ENCODE assay signal across 16 mouse cellular contexts in genomic region chr6:148315106-148315505, GRCm38 (mm10).
"Had no signal": no experiment of that assay in that cellular context is flagged by ENCODE, and none has a peak within 500 bp of the region (broad histone marks: within the 10 kb centered on the region; RNA-seq: fewer than 3 reads in every experiment).

No protein-coding gene starts in this region.

- H3K4me3 ChIP-seq: lung, embryonic 15.5 days; megakaryocyte, embryonic 14.5 days; midbrain, embryonic 13.5 days; midbrain, embryonic 15.5 days; neural tube, embryonic 12.5 days had no signal

- DNase-seq: lung, adult 2 months; lung, postnatal 14 days; lung, postnatal 36 days; right cerebral cortex, postnatal 14 days; spleen, adult 18-20 months; thymus, adult 18-20 months; thymus, postnatal 14 days; thymus, postnatal 36 days had no signal

- ATAC-seq: lung, postnatal 0 days; midbrain, embryonic 13.5 days; midbrain, embryonic 15.5 days had no signal

- H3K27me3 ChIP-seq: lung, embryonic 15.5 days; midbrain, embryonic 13.5 days; midbrain, embryonic 15.5 days; neural tube, embryonic 12.5 days had no signal

- H3K9me3 ChIP-seq: lung, embryonic 15.5 days; megakaryocyte, embryonic 14.5 days; midbrain, embryonic 13.5 days; midbrain, embryonic 15.5 days; neural tube, embryonic 12.5 days had no signal

- H3K27ac ChIP-seq: lung, embryonic 15.5 days; macrophage; midbrain, embryonic 13.5 days; midbrain, embryonic 15.5 days; neural tube, embryonic 12.5 days had no signal

- H3K9ac ChIP-seq: lung, embryonic 15.5 days; midbrain, embryonic 13.5 days; midbrain, embryonic 15.5 days; neural tube, embryonic 12.5 days had no signal

- H3K4me1 ChIP-seq: midbrain, embryonic 13.5 days; midbrain, embryonic 15.5 days; neural tube, embryonic 12.5 days had no signal

- H3K36me3 ChIP-seq: lung, embryonic 15.5 days; midbrain, embryonic 13.5 days; midbrain, embryonic 15.5 days; neural tube, embryonic 12.5 days had no signal

- H3K4me2 ChIP-seq: lung, embryonic 15.5 days; midbrain, embryonic 11.5 days; midbrain, embryonic 13.5 days; midbrain, embryonic 15.5 days; neural tube, embryonic 12.5 days had no signal
